Mouse (Mus musculus): ENCODE data around the gene Gm9964.

The Gm9964 gene

DNA sequence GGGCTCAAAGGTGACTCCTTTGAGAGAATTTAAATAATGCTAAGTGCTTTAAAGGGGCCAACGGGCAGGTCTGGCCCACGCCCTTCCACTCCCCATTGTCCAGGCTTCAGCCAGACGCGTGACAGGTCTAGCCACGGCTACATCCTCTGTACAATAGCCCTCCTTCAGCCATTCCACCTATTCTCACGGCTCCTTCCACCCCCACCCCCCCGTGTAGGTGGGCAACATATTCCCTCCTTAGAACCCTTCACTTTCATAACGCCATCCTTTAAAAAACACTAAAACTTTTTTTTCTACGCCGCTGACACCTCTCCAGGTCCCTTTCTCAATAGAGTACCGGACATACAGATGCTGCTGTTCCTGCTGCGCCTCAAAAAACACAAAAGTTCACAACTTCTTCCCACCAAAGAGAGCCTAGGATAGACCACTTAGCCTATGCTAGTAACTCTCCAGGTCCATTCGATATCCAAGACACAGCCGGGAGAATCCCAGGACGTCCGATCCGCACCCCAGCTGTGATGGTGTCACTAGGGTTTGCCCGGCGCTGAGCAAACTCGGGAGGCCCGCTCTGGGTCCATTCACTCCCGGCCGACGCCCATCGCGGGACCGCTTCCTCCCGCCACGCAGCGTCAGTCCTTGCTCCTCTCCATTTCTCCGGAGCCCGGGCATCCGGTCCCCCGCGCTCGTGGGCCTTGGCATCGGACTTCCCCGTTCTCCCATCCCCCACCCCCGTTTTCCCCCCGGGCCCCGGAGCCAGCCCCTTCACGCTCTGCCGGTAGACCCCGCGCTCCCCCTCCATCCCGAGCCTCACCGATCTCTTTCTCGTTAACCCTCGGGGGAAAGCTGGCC, 42.9 kb downstream of the Gm9964 start:
- peak; percentile 35 to 37 for DNase-seq (ENCODE audit: low spot score in 2 of 2)

GRCm38 (mm10) chr11:79252881-79253541, 43.7 kb downstream of the Gm9964 start:
- peak; percentile 10 to 17 for DNase-seq (ENCODE audit: low spot score in 2 of 2)
